Mouse (Mus musculus): ENCODE results near the gene Efr3b.

The Efr3b gene

DNA sequence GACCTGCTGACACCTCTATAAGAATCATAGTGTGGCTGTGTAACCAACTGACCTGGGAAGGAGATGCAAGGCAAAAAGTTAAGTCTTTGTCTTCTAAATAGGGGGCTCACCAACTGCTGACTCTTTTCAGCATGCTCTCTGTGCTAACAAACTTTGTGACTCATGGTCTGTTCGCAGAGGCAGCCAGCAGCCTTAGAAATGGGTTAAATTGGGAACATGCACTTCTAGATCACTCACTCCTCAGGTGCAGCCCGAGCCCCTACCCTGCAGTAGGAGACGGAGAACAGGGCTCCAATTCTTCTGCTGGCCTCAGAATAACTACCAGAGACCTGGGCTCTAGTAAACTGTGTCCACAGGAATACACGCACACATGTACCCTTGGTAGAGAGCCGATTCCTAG, 1.2 kb downstream of the Efr3b start:
- DNase-seq (ENCODE audit: low spot score in 2 of 2), result no peak

DNA sequence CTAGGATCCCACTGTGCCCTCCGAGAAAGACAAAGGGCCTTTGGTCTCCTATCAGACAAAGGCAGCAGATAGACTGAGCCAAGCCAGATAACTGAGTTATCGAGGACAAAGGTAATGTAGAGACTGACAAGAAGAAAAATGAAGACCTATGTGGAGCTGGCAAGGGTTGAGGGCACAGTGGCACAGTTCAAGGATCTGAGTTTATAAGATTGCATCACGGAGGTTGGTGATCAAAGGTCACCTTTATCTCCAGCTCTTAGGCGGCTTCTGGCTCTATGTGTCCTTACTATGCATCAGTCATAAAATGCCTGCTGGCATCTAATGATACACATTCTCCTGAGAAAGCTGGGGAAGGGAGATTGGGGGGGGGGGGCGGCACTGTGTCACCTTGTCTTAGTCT, 2.6 kb downstream of the Efr3b start:
- DNase-seq (ENCODE audit: low spot score in 2 of 2), result no peak

DNA sequence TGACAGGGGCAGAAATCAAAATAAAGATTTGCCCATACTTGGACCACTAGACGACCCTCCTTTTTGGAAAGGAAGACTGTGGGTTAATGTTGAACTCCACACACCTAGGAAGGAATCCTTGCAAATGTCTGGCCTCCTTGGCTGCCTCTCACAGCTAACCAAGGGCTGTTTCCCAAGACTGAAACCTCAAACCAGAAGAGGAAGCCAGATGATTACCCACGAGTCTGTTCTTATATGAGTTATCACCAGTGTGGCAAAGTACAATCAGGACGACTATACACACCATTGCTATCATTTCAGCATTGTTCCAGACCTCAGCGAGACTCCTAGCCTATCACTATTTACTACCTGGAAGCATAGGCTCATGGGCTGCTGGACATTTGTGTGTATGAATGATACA, 9.7 kb downstream of the Efr3b start:
- DNase-seq (ENCODE audit: low spot score in 2 of 2), result no peak

DNA sequence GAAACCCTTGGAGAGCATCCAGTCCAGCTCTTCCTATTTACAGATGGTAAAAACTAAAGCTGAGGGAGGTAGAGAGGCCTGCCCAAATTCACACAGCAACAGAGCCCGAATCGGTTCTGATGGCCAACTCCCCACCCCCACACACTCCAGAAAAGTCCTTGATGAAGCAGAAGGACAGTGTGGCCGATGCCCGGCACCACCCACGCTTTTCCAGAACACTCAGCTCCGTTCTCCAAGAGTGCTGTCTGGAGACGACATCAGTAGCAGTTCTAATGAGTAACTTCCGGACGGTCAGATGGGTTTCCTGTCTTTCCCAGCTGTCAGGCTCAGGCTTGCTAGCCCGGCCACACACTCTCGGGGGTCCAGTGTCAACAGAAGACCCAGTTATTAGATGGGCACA, 10.2 kb downstream of the Efr3b start:
- DNase-seq (ENCODE audit: low spot score in 2 of 2), result no peak

DNA sequence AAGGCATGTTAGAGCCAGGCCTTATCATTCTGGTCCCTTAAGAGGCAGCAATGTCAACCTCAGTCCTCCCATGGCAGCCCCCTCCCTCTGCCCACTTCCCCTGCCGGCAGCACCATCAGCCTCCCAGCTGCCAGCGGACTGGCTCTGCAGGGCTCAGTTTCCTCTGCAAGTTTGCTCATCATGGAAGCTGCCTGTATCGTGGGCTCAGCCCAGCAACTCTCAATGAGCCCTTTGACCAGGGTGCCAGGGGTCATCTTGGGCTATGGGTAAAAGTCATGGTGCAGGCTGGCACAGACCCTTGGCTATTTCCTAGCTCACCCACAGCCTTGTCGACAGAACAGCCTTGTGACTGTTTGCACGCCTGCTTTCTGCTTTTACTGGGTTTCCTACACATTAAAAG, 14.4 kb downstream of the Efr3b start:
- no peak for DNase-seq (ENCODE audit: low spot score in 2 of 2)

DNA sequence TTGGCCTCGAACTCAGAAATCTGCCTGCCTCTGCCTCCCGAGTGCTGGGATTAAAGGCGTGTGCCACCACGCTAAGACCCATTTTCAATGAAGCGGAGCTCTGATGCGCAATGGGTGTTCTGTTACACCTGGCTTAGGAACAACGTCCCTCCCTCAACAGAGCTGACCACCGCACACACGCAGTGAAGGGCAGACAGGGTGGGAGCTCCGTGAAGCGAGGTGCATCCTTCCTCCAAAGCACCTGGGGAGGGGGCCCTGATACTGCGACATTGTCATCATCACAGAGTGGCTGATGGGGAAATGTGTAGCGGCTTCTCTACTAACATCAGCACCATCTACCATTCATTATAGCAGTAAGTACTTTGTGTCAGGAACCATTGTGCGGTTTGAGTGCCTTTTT, 15.2 kb downstream of the Efr3b start:
- no peak for DNase-seq (ENCODE audit: low spot score in 2 of 2)

DNA sequence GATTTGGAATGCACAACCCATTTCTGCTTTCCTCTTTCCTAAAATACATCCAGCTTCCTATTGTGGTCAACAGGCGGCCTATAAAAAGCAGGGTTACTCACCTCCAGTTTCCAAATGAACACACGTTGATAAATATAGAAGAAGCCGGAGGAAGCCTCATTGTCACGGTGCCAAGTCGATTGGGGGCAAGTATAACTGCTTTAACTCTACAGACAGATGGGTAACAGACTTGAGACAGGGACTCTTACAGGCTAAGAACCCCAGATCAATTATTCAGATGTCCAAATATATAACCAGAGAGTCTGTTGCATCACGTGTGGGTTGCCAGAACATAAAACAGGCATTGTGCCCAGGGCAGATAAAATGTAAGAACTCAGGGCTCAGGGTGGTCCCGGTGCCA, 15.9 kb downstream of the Efr3b start:
- no peak for DNase-seq (ENCODE audit: low spot score in 2 of 2)

DNA sequence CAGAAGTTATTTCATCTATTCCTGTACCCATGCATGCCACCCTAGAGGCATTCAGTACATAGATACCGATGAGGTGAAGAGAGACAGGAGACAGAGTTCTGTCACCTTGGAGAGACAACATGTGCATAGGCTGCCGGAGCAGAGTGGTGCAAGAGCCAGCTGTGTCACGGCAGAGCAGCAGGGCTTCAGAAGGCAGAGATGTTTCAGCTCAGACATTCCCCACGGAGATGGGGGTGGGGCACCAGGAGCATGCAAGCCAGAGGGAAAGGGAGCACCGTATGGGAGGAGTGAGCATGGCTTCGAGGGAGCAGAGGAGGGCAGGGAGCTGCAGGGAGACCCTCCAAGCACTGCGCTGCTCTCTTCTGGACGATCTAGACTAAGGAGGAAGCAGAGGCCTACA, 18.2 kb downstream of the Efr3b start:
- no peak for DNase-seq (ENCODE audit: low spot score in 2 of 2)

DNA sequence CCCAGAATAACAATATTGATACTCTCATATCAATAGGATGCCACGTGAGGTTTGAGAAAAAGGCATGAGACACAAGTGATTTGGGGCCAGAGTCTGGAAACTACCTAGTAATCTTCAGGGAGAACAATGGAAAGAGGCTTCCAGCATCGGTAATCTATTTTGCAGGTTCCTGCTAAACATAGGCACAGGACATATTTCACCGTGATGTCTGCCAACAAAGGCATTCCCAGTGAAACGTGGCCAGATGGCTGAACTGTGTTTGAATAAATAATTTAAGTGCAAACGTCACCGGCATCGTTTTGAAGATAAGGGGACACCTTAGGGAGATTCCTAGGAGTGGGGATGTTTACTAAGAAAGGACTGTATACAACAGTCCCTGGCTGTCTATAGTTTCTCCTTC, 22.4 kb downstream of the Efr3b start:
- no peak for DNase-seq (ENCODE audit: low spot score in 2 of 2)

DNA sequence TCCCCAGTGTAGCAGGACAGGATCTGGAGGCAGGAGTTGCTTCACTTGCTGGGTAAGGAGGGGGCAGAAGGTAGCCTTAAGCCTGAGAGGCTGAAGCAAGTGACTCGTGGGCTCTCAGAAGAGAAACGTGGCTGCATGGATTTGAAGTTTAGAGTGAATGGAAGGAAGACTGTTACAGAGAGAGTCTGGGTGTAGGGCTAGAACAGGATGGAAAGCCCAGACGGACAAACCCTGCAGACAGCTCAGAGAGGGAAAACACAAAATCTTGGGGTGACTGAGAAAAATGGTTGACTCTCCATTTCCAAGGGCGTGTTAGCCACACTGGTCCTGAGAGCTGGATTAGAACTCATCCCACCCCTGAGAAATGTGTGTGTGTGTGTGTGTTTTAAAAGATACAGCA, 23.0 kb downstream of the Efr3b start:
- DNase-seq (ENCODE audit: low spot score in 2 of 2), result no peak

DNA sequence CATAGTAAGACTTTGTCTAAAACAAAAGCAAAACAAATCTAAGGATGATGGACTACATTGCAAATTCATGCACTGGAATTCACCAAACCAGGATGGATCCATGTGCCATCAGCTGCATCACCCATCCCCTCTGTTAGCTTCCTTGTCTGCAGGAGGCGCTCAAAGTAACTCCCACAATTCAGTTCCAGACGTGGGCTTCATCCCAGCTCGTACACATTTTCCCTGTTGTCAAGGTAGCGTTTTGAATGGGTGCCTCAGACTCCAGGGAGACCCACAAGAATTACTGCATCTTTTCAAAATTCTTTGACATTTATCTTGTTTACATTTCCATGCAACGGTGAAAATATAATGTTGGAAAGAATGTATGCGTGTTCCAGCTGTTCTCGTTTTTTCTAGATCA, 23.5 kb downstream of the Efr3b start:
- DNase-seq (ENCODE audit: low spot score in 2 of 2), result no peak

DNA sequence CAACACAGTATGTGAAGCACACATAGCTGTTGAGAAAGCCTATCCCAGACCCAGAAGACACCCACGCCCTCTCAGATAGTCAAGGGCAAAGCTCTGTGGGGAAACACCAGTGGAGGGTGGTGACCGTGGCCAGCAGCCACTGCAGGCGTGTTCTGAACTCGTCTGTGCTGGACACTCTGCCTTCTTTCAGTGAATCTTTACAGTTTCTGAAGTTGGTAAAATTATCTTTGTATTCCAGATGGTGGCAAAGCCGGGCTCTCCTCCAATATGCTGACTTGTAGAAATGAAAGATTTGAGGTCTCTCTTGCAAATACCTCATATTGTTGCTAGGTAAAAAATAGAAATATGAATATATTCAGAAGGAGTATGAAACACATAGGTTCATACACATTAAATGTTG, 27.0 kb downstream of the Efr3b start:
- no peak for DNase-seq (ENCODE audit: low spot score in 2 of 2)

DNA sequence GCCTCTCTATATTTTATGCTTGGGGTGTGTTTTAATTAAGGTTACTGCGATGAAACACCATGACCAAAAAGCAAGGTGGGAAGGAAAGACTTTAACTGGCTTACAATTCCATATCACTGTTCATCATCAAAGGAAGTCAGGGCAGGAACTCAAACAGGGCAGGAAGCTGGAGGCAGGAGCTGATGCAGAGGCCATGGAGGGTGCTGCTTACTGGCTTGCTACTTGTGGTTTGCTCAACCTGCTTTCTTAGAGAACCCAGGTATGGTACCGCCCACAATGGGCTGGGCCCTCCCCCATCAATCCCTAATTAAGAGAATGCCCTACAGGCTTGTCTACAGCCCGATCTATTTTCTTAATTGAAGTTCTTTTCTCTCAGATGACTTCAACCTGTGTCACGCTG, 27.4 kb downstream of the Efr3b start:
- DNase-seq (ENCODE audit: low spot score in 2 of 2), result no peak

DNA sequence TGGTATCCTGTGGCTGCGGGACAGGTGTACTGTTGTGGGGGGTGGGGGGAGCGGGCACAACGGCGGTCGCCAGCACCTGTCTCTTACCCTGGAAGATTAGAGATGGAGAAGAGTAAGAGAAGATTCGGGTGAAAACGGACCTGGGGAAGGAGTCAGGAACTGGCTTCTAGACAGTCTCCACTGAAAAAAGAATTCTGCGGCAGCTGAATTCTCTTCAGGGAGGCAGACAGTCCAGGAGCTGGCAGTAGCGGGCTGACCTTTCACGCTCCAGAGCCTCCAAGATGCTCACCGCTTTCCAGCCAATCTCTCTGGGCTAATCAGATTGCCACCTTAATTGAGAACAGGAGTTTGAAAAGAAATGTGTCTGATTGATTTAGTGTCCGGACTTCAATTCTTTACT, 30.0 kb downstream of the Efr3b start:
- DNase-seq (ENCODE audit: low spot score in 2 of 2), result no peak

DNA sequence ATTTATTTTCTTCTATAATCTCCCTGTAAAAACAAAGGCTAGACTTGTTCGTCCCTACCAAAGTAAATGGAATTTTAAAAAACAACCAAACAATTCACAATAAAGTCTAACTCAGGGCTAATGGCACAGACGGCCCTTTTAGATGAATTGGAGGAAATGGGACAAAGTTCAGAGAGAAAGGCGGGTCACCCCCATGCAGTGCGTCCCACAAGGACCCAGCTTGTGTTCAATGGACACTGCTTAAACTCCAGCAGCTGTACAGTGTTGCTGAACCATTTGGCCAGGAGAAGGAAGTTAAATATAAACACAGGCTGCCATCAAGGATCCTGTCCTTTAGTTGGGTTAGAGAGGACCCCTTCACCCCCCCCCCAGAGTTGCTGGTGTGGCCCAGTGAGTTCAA, 30.9 kb downstream of the Efr3b start:
- DNase-seq (ENCODE audit: low spot score in 2 of 2), result no peak

DNA sequence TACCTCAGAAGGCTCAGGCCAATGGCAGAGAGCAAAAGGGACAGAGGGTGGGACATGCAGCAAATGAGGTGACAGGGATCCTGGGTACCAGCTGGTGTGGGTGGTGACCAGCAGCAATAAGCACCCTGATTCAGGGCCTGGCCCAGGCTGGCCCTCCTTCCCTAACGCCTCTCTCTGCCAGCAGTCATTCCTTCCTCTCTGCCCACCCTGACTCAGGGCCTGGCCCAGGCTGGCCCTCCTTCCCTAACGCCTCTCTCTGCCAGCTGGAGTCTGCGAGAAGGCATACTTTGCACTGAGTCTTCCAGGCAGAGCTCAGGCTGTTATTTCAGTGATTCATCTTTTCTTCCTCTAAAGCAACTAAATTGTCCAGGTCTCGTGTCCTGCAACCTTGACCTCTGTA, 31.5 kb downstream of the Efr3b start:
- peak in 1 of 2 experiments; percentile 4 for DNase-seq (ENCODE audit: low spot score in 2 of 2)

DNA sequence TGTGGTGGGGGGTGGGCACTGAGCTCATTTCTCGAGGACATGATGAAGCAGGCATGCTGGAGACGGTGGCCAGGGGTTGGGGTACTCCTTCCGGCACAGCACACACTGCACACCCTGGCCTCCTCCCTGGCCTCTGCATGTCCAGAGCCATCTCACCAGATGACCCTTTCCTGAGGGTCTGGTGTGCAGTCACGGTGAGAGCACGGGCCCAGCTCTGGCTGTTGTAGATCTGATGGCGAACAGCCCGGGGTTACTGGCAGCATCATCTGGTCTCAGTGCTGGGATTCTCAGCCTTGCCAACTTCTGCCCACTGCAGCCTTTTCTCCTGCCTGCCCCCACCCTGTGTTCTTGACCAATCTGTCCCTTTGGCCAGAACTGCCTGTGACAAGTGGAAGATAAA, 32.6 kb downstream of the Efr3b start:
- no peak for DNase-seq (ENCODE audit: low spot score in 2 of 2)

DNA sequence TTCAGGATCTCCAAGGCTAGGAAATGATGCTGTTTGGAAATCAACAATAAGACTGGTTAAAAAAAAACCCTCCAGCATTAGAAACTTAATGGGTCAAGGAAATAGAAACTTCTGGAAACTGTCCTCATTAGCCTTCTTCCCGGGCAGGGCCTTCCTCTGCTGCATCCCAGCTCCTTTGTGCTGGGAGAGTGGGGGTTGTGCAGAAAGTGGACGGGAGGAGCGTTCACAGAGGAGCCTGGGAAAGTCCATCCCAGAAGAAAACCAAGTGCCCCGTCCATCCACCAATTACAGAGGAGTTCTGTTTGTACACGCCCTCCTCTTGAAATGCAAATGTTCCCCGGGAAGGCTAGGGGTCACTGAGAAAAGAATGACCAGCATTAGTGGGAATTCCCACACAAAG, 34.1 kb downstream of the Efr3b start:
- no peak for DNase-seq (ENCODE audit: low spot score in 2 of 2)

DNA sequence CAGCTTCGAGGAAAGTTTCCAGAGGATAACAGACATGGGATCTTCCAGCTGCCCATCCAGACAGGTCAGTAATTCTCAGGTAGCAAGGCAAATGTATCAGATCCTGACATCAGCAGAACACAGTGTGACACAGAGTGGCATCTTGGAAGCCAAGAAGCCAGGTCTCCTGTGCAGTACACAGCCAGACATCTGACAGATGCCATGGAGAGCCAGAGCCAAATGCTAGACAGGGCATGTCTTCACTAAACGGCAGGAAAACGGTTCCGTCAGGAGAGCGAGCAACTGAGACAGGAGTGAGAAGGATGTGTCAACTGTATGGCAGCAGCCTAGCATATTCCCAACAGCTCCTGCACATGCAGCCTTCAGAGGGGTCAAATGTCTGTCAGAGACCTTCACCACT, 38.3 kb downstream of the Efr3b start:
- no peak for DNase-seq (ENCODE audit: low spot score in 2 of 2)

DNA sequence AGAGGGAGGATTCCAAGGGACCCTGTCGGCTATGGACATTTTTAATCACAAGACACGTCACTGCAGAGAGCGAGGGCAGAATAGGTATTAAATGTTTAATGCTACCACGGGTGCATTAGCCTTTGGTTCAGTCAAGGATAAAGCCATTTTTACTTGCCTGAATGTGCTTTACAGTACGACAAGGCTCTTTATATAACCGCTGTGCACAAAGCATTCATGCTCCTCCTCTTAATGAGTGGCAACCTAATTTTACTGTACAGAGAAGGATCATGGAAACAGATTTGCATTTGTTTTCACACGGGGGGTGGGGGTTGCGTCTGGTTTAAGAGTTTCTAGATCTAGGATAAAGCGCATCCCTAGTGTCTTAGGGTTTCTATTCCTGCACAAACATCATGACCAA, 42.0 kb downstream of the Efr3b start:
- DNase-seq (ENCODE audit: low spot score in 2 of 2), result no peak

DNA sequence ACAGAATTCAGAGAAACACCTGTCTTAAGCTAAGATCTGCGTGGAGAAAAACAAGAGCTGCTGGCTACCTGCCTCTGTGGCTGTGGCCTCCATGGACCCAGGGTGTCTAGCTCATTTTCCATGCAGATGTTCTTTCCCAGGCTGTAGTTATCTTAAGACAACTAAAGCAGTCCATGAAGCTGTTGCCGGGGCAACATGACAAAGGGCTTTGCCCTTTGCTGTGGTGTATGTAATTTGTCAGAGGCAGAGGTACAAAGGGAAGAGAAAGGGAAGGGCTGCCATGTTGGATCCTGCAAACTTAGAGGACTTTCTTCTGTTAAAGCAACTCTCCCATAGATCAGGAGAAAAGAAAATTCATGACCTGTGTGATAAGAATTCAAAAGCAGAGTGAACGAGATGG, 47.7 kb downstream of the Efr3b start:
- DNase-seq (ENCODE audit: low spot score in 2 of 2), result no peak

DNA sequence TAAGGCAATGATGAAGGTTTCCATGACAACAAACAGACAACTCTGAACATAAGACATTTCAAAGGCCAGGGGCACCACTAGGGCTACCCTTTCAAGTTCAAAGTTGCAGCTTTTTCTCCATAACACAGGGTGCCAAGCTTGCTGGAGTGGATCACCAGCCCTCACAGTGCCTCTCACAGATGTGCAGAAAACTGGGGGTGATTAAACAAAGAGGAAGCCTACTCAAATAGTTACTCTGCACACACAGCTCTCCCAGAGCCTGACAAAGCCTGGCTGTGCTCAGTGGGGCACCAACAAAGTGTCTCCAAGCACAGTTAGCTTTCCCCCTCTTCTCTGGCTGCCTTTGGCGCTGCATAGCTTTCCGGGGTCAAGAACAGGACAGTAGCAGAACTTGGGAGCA, 48.8 kb downstream of the Efr3b start:
- no peak for DNase-seq (ENCODE audit: low spot score in 2 of 2)

DNA sequence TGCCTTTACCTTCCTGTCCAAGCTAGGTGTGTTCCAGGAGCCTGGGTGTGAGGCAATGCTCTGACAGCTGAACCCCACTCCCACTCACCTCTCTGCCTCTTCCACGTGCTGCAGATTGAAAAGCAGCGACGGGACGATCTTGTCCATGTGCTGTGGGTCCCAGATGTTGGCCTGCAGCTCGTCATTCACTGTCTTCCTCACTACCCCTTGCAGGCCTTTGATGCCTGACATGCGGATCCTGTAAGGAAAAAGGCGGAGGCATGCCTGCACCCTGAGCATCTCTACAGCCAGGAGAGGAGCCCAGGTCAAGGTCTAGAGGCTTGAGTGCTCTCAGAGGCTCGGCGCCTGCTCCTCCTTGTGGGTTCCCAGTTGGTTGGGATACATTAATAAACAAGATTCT, 54.3 kb downstream of the Efr3b start:
- no peak for DNase-seq (ENCODE audit: low spot score in 2 of 2)

DNA sequence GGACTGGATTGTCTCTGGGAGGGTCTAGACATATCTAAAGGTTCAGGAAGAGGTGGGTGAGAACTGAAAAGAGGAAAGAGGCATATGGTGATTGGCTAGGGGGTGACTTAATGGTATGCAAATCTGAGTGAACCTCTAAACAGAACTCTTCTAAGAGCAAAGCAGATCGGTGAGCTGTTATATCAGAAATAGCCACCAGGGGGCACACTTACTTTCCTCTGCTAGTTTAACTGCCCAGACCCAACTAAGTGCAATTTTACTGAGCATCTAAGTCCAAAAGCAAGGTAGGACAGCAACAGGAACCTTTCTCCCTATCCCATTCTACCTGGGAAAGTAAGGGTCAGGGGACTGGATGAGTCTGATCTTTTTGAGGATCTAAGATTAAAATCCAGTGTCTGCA, 55.0 kb downstream of the Efr3b start:
- peak; percentile 28 to 46 for DNase-seq (ENCODE audit: low spot score in 2 of 2)

DNA sequence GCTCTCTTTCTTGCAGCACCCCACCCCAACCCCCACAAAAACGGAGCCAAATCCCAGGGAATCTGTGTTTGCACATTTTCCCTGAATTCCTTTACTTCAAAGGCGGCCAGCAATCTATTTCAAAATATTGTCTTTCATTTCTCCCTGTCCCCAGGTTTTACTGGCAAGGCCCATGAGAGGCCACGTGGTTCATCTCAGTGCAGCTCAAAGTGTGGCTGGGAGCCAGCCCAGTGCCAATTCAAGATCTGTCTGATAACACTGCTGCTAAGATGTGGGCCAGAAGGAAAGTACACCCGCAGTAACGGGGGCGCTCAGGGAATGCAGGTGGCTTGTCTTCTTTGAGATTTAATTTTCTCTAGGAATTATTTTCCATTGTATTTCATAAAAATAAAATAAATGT, 56.5 kb downstream of the Efr3b start:
- peak; percentile 30 to 48 for DNase-seq (ENCODE audit: low spot score in 2 of 2)
